Mouse (Mus musculus) induced T-regulatory cell, adult 2 months (primary cell): ENCODE measurements around the gene Vamp1.
"Not testable (repeated sequence)": the region's sequence is repeated elsewhere in the genome, so short reads cannot be mapped to it uniquely, and the experiment has no call there.

Source experiments
- DNase-seq: peaks from one replicate; pipeline ENCODE4 v3.0.0-alpha.2; 2012; ENCODE audit warnings: low read depth

Gene Vamp1

GRCm38 (mm10) chr6:125244551-125244950 is 29.2 kb downstream of the Vamp1 start:
- peak; percentile 57 for DNase-seq

- DNase-seq = no peak
Measured at GRCm38 (mm10) chr6:125252285-125252684, 36.9 kb downstream of the Vamp1 start.

GRCm38 (mm10) chr6:125252711-125253110 is 37.4 kb downstream of the Vamp1 start:
- peak; percentile 30 for DNase-seq

GRCm38 (mm10) chr6:125253863-125254715 is 38.7 kb downstream of the Vamp1 start:
- no peak for DNase-seq

GRCm38 (mm10) chr6:125255516-125256044 is 40.2 kb downstream of the Vamp1 start:
- DNase-seq = no peak

GRCm38 (mm10) chr6:125256222-125256966 is 41.0 kb downstream of the Vamp1 start:
- no peak for DNase-seq

- DNase-seq = peak; percentile 65
Measured at GRCm38 (mm10) chr6:125260006-125260555, 44.7 kb downstream of the Vamp1 start.

GRCm38 (mm10) chr6:125264219-125264618 is 48.9 kb downstream of the Vamp1 start:
- peak; percentile 76 for DNase-seq

- peak; percentile 97 for DNase-seq
Measured at GRCm38 (mm10) chr6:125265239-125265638, 49.9 kb downstream of the Vamp1 start.

GRCm38 (mm10) chr6:125266091-125266490 is 50.7 kb downstream of the Vamp1 start:
- no peak for DNase-seq

- peak; percentile 74 for DNase-seq
Measured at GRCm38 (mm10) chr6:125266600-125266999, 51.2 kb downstream of the Vamp1 start.

- DNase-seq = peak; percentile 55
Measured at GRCm38 (mm10) chr6:125267469-125267868, 52.1 kb downstream of the Vamp1 start.

GRCm38 (mm10) chr6:125268799-125269198 is 53.4 kb downstream of the Vamp1 start:
- no peak for DNase-seq

- DNase-seq = peak; percentile 94
Measured at GRCm38 (mm10) chr6:125271455-125272227, 56.3 kb downstream of the Vamp1 start.

- no peak for DNase-seq
Measured at GRCm38 (mm10) chr6:125272228-125272785, 57.0 kb downstream of the Vamp1 start.

GRCm38 (mm10) chr6:125274841-125275563 is 59.7 kb downstream of the Vamp1 start:
- peak; percentile 69 for DNase-seq

GRCm38 (mm10) chr6:125279729-125280128 is 64.4 kb downstream of the Vamp1 start:
- DNase-seq = no peak

- not testable (repeated sequence) for DNase-seq
Measured at GRCm38 (mm10) chr6:125282721-125283120, 67.4 kb downstream of the Vamp1 start.

GRCm38 (mm10) chr6:125284250-125284649 is 68.9 kb downstream of the Vamp1 start:
- no peak for DNase-seq

- no peak for DNase-seq
Measured at GRCm38 (mm10) chr6:125284751-125285150, 69.4 kb downstream of the Vamp1 start.

- DNase-seq = no peak
Measured at GRCm38 (mm10) chr6:125285890-125286289, 70.5 kb downstream of the Vamp1 start, which contains the start of gene Tuba3a. Gene Tuba3a (minus strand): TSS chr6:125286042.
